Mouse (Mus musculus) retina, embryonic 14.5 days (tissue): ENCODE measurements around the gene Abcf2.
A peak's percentile ranks its signal among the peaks of the same experiment; 100 is the strongest.

Experiments
- DNase-seq: peaks from one replicate; pipeline ENCODE4 v3.0.0-alpha.2; 2015; ENCODE audit warnings: low spot score

Gene Abcf2

GRCm38 (mm10) chr5:24527780-24528179 lies 49.5 kb downstream of the Abcf2 start:
- DNase-seq = no peak

GRCm38 (mm10) chr5:24526889-24527230 lies 50.4 kb downstream of the Abcf2 start, which contains the start of gene Gbx1:
Gene Gbx1, minus strand, starts transcription at chr5:24527202.
- DNase-seq = no peak

GRCm38 (mm10) chr5:24526190-24526888 lies 50.9 kb downstream of the Abcf2 start:
- peak; percentile 45 for DNase-seq

GRCm38 (mm10) chr5:24525360-24526189 lies 51.7 kb downstream of the Abcf2 start:
- no peak for DNase-seq

GRCm38 (mm10) chr5:24524522-24524921 lies 52.7 kb downstream of the Abcf2 start:
- DNase-seq = no peak

- DNase-seq = no peak
Measured at GRCm38 (mm10) chr5:24523806-24524205, 53.5 kb downstream of the Abcf2 start.

GRCm38 (mm10) chr5:24521366-24521765 lies 55.9 kb downstream of the Abcf2 start:
- no peak for DNase-seq
